9 mouse cellular contexts compared by ENCODE assay signal in genomic region chr13:41339195-41339594, GRCm38 (mm10).
DNase-seq lines count a peak whose midpoint lies in the region; ATAC-seq and TF ChIP-seq lines count a peak whose summit lies in the region.
"Had no signal": no experiment of that assay in that cellular context is flagged by ENCODE, and none has a peak within 500 bp of the region (broad histone marks: within the 10 kb centered on the region; RNA-seq: fewer than 3 reads in every experiment).

No protein-coding gene starts in this region.

- TF ChIP-seq POLR2A in embryonic fibroblast, embryonic 13.5 days (IDR thresholded peaks at IDR 0.05; ENCODE audit: low read depth, low read length): no peak

- WGBS in kidney, embryonic 14.5 days: 79% methylated on average over 5 of the region's 5 CpGs
- WGBS in limb, embryonic 15.5 days: 71% methylated on average over 5 of the region's 5 CpGs

- H3K27ac ChIP-seq in kidney, embryonic 14.5 days (ENCODE audit: low read depth, low read length): no peak overlapping the region
- H3K27ac ChIP-seq in embryonic fibroblast, embryonic 13.5 days (ENCODE audit: insufficient read depth, low read length): peak overlapping the region; percentile 99
- peak overlapping the region; percentile 75 for H3K27ac ChIP-seq in limb, embryonic 15.5 days

- no peak for TF ChIP-seq CTCF in embryonic fibroblast, embryonic 13.5 days (IDR thresholded peaks at IDR 0.05; ENCODE audit: borderline replicate concordance, insufficient read depth, low read length)

- peaks cover 32% of the 10 kb centered on the region for H3K4me1 ChIP-seq in kidney, embryonic 14.5 days (ENCODE audit: control insufficient read depth, insufficient read depth, low read length)
- H3K4me1 ChIP-seq in embryonic fibroblast, embryonic 13.5 days (ENCODE audit: control insufficient read depth, insufficient read depth, low read length): peaks cover 33% of the 10 kb centered on the region
- H3K4me1 ChIP-seq in limb, embryonic 15.5 days: peaks cover 32% of the 10 kb centered on the region

- no peaks in the 10 kb centered on the region for H3K27me3 ChIP-seq in kidney, embryonic 14.5 days (ENCODE audit: control insufficient read depth, insufficient read depth, low read length)
- no peaks in the 10 kb centered on the region for H3K27me3 ChIP-seq in limb, embryonic 15.5 days

- no peak overlapping the region for H3K4me3 ChIP-seq in kidney, embryonic 14.5 days (ENCODE audit: low read length)
- no peak overlapping the region for H3K4me3 ChIP-seq in embryonic fibroblast, embryonic 13.5 days (ENCODE audit: insufficient read depth, low read length)
- H3K4me3 ChIP-seq in limb, embryonic 15.5 days: no peak overlapping the region
- H3K4me3 ChIP-seq: erythroblast, embryonic 14.5 days had no signal

- H3K9me3 ChIP-seq in kidney, embryonic 14.5 days (ENCODE audit: control insufficient read depth, low read length): no peaks in the 10 kb centered on the region
- H3K9me3 ChIP-seq in limb, embryonic 15.5 days: no peaks in the 10 kb centered on the region

- no peak overlapping the region for H3K4me2 ChIP-seq in kidney, embryonic 14.5 days (replicated peaks; ENCODE audit: low read depth, low read length)
- H3K4me2 ChIP-seq in limb, embryonic 15.5 days: no peak overlapping the region

- no peak overlapping the region for H3K9ac ChIP-seq in kidney, embryonic 14.5 days (ENCODE audit: low read depth, low read length)
- no peak overlapping the region for H3K9ac ChIP-seq in limb, embryonic 15.5 days

- DNase-seq in cerebellum, adult 18-20 months: peak; percentile 11 to 17
- DNase-seq in cerebellum, adult 8-10 months: no peak
- DNase-seq in kidney, adult 11 months: peak; percentile 69
- DNase-seq in spleen, adult 18-20 months: no peak

- H3K36me3 ChIP-seq in kidney, embryonic 14.5 days (ENCODE audit: control insufficient read depth, insufficient read depth, low read length): peaks cover 8% of the 10 kb centered on the region; the same call in 1 of the 2 replicates
- H3K36me3 ChIP-seq in limb, embryonic 15.5 days: peaks cover 17% of the 10 kb centered on the region

- ATAC-seq in kidney, embryonic 14.5 days (ENCODE audit: low FRiP score, low TSS enrichment): no peak
- ATAC-seq in limb, embryonic 15.5 days (ENCODE audit: insufficient number of reproducible peaks, low FRiP score, low TSS enrichment, low read depth): no peak
- ATAC-seq in erythroblast, adult 5-6 weeks (replicated peaks; ENCODE audit: low FRiP score, poor library complexity, severe bottlenecking): no peak

Comparison
In these comparisons a context has a peak if more than half of its experiments do, and no peak if none do; other contexts are left out.
1. DNase-seq: peak in cerebellum, adult 18-20 months (2 of 2) and kidney, adult 11 months (single experiment); none in cerebellum, adult 8-10 months (single experiment) and spleen, adult 18-20 months (0 of 2).